Mouse (Mus musculus): ENCODE measurements around the gene Bcl2.

The Bcl2 gene

DNA sequence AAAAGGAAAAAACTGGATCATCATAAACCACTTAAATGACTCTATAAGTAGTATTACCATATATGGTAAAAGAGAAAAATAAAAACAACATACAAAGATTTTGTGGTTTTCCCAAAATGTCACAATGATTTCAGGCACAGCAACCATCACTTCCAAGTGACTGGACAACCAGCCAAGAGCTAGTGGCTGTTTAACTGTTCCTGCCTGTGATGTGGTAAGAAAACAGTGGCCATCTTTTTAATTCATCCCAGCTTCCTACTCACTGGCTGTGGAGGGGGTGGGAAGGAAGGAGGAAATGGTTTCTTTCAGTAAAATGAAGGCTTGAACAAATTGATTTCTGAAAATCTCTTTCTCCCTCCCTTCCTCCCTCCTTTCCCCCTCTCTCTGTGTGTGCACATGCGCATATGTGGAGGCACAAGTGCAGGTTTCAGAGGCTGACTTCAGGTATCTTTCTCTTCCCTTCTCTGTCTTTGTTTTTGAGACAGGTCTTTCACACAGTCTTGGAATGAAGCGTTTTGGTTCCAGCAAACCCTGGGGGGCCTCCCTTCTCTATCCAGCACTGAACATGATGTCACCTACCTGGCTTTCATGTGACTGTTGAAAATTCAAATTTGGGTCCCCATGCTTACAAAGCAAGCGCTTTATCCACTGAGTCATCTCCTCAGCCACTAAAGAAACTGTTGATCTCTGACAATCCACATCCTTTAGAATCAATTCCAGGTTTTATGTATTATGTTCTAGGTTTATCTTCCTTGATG lies 93.7 kb downstream of the Bcl2 start:
- DNase-seq (ENCODE audit: low spot score), result peak; percentile 36

- DNase-seq (ENCODE audit: low spot score), result no peak
These were observed 95.3 kb downstream of the Bcl2 start for GRCm38 (mm10) chr1:106618814-106619213.

DNA sequence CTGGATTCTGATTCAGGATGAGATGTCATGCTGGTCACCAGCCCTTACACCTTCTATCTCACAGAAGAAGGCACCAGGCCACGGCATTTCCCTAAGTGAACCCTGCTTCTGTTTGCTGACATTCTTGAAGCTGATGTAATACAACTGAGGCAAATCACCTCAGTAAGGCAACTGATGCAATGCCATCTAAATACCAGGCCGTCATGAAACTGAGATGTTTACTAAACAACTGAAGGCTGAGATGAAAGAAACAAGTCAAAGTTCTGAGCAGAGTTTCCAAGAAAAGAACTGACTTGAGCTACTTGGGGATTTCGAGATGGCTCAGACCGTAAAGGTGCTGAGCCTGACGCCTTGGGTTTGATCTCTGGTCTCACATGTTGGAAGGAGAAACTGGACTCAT lies 97.1 kb downstream of the Bcl2 start:
- no peak for DNase-seq (ENCODE audit: low spot score)

DNA sequence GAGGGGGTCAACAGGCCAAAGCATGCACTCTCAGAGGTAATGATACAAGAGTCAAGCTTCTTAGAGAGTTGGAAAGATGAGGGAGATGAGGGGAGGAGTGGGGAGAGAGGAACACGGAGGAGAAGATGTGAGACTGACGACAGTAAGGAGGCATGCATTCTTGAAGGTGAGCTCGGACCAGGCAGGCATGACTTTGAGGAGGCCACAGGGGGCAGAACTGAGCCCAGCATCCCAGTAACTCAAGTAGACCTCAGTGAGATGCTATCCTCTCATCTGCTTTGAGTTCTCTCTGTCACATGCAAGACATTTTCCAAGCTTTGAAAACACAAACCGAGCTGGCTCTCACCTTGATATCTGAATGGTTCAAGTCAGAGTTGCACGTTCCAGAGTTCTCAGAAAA lies 100.7 kb downstream of the Bcl2 start:
- DNase-seq (ENCODE audit: low spot score), result no peak

DNA sequence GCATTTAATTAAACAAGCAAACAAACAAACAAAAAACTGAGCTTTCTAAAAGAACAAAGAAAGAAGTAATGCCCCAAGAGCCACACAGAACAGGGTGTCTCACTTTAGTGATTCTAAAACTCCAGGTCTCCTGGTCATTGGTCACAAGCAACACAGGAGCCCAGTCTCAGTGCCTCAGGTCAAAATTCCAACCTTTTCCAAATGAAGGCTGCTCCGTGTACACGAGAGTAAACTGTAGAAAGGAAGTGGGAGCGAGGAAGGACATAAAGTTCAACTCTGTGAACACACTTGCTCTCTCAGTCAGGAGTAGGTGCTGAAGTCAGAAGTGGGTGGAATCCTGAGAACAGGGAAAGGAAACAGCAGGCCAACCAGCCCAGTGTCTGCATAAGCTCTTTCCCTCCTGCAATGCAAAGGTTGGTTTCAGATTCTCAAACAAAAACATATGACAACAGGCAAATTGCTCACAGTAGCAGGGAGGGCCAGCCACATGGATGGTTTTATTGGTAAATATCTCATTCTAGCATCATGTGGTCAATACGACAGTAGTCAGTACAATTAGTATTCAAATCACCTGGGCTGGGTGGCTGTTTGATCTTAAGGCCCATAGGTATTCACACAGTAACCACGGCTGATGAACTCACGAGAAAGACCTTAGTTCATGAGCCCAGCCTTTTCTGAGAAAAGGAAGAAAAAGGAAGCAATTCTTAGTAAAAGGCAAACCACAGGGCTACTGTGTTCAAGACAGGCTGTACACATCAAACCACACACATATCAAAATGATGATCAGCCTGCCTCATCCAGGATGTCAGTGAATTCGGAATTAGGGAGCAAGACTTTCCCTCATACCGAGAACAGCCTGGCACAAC lies 101.7 kb downstream of the Bcl2 start:
- DNase-seq (ENCODE audit: low spot score), result no peak

GRCm38 (mm10) chr1:106611246-106611645 lies 102.8 kb downstream of the Bcl2 start:
- no peak for DNase-seq (ENCODE audit: low spot score)

DNA sequence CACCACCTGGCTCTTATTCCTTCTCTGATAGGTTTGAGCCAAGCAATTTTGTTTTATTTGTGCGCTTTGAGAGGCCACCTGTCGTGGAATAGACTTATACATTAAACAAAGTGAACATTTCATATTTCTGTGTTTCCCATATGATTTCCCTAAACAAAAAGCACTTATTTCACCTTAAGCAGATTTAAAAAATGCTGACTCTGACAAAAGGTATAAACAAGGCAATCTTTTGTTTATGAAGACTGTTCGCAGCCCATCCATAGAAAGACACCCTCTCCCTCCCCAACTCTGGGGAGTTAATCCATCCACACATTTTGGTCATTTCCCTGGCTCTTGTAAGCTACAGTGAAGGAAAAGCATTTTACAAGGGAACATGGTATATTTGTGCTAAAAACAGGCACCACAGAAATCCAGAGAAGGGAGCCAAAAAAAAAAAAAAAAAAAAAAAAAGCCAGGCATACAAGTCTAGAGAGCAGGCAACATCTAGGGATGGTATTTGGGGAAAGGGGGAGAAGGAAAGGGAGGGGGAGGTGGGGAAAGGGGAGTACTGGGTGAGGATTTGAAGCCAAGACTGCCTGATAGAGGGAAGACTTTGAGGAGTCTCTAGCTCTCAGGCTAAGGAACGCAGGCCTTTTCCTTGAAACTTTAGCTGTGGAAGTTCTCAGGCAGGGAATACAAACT lies 105.8 kb downstream of the Bcl2 start:
- DNase-seq (ENCODE audit: low spot score), result no peak

GRCm38 (mm10) chr1:106606951-106607350 lies 107.1 kb downstream of the Bcl2 start:
- DNase-seq (ENCODE audit: low spot score), result no peak

DNA sequence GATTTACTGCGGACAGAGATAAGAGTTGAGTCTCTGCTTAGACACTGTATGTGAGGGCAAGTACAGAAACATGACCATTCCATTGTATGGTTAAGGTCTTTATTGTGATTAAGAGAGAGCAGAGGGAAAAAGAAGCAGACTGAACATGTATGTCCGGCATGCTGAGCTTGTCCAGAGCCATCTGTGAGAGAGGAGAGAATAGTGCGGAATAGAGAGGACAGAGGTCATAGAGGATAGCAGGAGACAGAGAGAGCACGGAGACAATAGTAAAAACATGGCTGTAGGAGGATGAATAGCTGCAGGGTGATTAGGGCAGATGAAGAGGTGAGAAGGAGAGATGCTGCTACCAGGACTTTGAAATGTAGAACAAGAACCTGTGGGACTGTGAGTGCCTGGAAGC lies 110.7 kb downstream of the Bcl2 start:
- no peak for DNase-seq (ENCODE audit: low spot score)

GRCm38 (mm10) chr1:106602941-106603340 lies 111.1 kb downstream of the Bcl2 start:
- peak; percentile 32 for DNase-seq (ENCODE audit: low spot score)

DNA sequence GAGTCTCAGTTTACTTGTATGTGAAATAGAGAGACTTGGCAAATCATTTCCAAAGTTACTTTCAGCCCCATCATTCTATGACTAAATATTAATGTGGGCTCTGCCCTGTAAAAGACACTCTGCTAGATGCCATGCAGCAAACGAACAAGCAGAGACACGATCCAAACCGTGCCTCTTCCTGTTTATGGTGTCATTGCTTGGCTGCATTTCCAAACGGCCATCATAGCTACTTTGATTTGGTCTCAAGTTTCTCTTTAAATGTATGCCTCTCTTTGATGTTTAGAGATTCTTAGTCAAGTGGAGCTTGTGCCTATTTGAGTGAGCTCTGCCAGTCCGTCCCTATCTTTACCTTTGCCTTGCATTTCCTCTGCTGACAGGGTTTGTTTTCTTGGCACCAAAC lies 111.5 kb downstream of the Bcl2 start:
- no peak for DNase-seq (ENCODE audit: low spot score)

- no peak for DNase-seq (ENCODE audit: low spot score)
These were observed 112.8 kb downstream of the Bcl2 start for GRCm38 (mm10) chr1:106601247-106601646.

GRCm38 (mm10) chr1:106600841-106601240 lies 113.2 kb downstream of the Bcl2 start:
- no peak for DNase-seq (ENCODE audit: low spot score)

DNA sequence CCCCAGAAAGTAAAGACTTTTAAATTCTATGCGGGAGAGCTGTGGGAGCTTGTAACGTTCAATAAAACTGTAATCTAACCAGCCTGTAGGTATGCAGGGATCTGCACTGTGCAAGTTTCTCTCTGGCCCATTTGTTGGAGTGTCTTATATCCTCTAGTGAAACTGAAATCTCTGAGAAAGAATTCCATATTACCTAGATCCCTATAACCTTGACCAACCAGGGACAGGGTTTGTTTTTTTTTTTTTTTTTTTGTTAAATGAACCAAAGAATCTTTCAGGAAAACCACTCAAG lies 115.8 kb downstream of the Bcl2 start:
- no peak for DNase-seq (ENCODE audit: low spot score)

- no peak for DNase-seq (ENCODE audit: low spot score)
These were observed 116.3 kb downstream of the Bcl2 start for GRCm38 (mm10) chr1:106597575-106598291.

DNA sequence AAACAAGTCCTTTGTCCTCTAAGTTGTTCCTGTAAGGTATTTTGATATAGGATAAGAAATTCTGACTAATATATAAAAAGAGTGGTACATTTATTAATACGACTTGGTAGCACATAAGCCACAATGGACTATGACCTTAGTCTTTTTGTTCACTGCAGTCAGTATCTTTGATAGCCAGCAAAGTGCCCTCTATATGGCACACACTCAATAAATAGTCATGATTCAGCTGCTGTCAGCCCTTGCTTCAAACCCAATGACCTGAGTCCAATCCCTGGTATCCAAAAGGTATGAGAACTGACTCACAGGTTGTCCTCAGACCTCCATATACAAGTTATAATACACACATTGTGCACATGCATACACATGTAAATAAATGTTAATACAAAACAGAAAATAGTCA lies 117.7 kb downstream of the Bcl2 start:
- no peak for DNase-seq (ENCODE audit: low spot score)

DNA sequence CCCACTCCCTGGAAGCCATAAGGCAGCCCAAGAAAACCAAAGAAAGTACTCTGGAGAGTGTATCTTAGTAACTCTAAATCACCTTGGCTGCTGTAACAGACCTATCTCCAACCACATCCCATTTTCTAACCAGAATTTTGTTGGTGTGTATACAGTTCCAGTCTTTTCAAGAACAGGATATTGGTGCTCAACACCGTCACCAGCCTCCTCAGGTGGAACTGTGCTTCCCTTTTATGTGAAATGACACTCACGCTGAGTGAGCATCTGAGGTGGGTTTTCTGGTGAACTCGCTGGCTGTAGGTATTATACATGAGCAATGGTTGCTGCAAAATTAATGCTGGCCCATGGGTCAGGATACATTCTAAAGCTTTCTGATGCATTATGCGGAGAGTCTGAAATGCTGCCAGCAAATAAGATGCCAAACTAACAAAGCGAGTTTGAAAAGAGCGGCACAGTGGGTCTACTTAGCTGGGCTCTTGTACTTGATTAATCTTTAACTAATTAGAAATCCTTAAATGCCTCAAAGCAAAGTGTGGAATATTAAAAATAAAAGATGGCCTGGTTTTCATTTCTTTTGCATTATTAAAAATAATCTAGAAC lies 118.7 kb downstream of the Bcl2 start:
- DNase-seq (ENCODE audit: low spot score), result no peak

DNA sequence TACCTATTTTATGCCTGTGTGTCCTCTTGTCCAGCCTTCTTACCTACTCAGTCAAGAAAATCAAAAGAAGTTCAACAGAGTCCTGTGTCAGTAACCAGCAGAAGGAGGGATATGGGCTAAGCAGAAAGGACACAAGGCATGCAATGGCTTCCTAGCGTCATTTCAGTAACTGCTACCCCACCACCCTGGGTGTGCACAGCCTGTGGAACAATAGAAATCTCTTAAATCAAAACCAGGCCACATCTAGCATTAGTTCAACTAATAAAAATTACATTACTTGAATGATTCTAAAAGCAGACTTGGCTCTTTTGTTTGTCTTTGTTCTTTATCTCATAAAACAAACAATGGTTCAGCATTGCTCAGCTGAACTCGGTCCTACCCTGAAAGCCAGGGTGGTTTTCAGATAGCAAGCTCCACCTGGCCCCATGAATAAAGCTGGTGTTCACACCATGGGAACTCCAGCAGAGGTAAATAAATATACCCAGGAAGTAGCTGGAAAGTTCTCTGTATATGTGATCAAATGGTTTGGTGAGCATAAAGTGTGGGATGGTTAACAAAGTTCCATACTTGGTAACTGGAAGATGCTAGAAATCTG lies 122.8 kb downstream of the Bcl2 start:
- no peak for DNase-seq (ENCODE audit: low spot score)

DNA sequence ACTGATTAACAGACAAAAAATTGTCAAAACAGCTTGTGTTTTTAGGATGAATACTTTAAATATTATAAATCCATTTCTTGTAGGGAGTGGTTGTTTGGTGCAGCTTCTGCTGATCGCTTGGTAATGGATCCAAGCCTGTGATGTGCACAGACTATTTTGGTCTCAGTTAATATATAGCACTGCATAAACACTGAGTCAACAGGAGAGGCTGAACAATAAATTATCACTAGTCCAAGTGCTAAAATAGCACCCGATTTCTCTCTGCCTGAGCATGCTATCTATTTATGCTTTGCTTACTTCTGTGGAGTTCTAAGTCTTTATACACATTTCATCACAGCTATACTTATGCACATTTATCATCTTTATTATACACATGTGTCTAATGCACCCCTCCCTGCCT lies 124.9 kb downstream of the Bcl2 start:
- DNase-seq (ENCODE audit: low spot score), result no peak

- DNase-seq (ENCODE audit: low spot score), result no peak
These were observed 126.1 kb downstream of the Bcl2 start for GRCm38 (mm10) chr1:106587866-106588470.

DNA sequence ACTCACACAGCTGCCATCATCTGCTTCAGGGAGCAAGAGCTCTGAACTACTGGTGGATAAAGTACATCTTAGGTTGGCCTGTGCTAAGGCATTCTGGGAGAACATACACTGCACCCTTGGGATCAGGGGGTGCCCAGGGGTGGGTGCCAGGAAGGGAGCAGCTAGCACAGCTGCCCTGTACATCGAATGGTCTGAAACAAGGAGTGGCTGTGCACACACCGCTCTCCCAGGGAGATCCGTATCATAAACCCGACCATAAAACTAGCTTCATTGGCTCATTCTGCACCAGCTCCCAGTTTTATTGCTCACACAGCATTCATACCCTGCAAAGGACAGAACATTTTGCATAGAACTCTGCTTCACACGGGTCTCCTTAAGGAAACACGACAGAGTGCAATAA lies 127.3 kb downstream of the Bcl2 start:
- DNase-seq (ENCODE audit: low spot score), result no peak
